Mouse (Mus musculus) hindbrain, embryonic 11.5 days (tissue): ENCODE measurements at regions not wholly inside any gene's neighbourhood (a gene's known extent, or its start where the extent isn't known, plus 50 kb on each side); places are given as distances from the start of the nearest gene placed in this dataset.

Source experiments
- ATAC-seq: fragments of 200-750 bp; cut with Nextera tagmentation; 2 replicates; pipeline ENCODE4 v1.8.0; 2017; ENCODE audit warnings: mild to moderate bottlenecking, moderate TSS enrichment, moderate library complexity; ENCODE audit not compliant: low FRiP score
- DNase-seq: peaks from one replicate; pipeline ENCODE4 v3.0.0-alpha.2; 2015; ENCODE audit warnings: low spot score
- H3K27ac ChIP-seq: fragments of 300-500 bp; sonication (generic); 2 replicates; pipeline ENCODE4 v1.5.1; 2014; ENCODE audit warnings: mild to moderate bottlenecking, low read depth, low read length
- H3K27me3 ChIP-seq: fragments of 300-500 bp; sonication (generic); 2 replicates; pipeline ENCODE4 v1.6.1; 2014; ENCODE audit warnings: mild to moderate bottlenecking, low read length, moderate library complexity, mixed read lengths; ENCODE audit not compliant: control insufficient read depth, insufficient read depth
- H3K36me3 ChIP-seq: fragments of 300-500 bp; sonication (generic); 2 replicates; pipeline ENCODE4 v1.6.1; 2014; ENCODE audit warnings: mild to moderate bottlenecking, low read length, moderate library complexity, mixed read lengths; ENCODE audit not compliant: control insufficient read depth, insufficient read depth
- H3K4me1 ChIP-seq: fragments of 300-500 bp; sonication (generic); replicated peaks from 2 replicates; pipeline ENCODE4 v1.6.1; 2014; ENCODE audit warnings: low read length, mixed read lengths; ENCODE audit not compliant: control insufficient read depth, insufficient read depth
- H3K4me2 ChIP-seq: fragments of 300-500 bp; sonication (generic); replicated peaks from 2 replicates; pipeline ENCODE4 v1.6.1; 2014; ENCODE audit warnings: mild to moderate bottlenecking, low read depth, low read length
- H3K4me3 ChIP-seq: fragments of 300-500 bp; sonication (generic); 2 replicates; pipeline ENCODE4 v1.5.1; 2014; ENCODE audit warnings: low read depth, low read length
- H3K9ac ChIP-seq: fragments of 300-500 bp; sonication (generic); 2 replicates; pipeline ENCODE4 v1.6.1; 2014; ENCODE audit warnings: low read depth, low read length
- H3K9me3 ChIP-seq: fragments of 300-500 bp; sonication (generic); 2 replicates; pipeline ENCODE4 v1.6.1; 2016; ENCODE audit warnings: low read length; ENCODE audit not compliant: control insufficient read depth
- WGBS: fragments of 180-500 bp; shearing (Covaris S2); extraction: QIAGEN DNeasy Blood & Tissue Kit; methylation state at CpG from one replicate; pipeline ENCODE4 v1.1.7; 2014; 5-methylcytosine and 5-hydroxymethylcytosine counted together

- DNase-seq (no peak), ATAC-seq (no peak)
- H3K9ac ChIP-seq = no peak overlapping the region
- H3K4me2 ChIP-seq = no peak overlapping the region
- no peaks in the 10 kb centered on the region for H3K27me3 ChIP-seq
- H3K27ac ChIP-seq = no peak overlapping the region
- H3K36me3 ChIP-seq = no peaks in the 10 kb centered on the region
- 89% methylated on average over 2 of the region's 2 CpGs for WGBS
- no peaks in the 10 kb centered on the region for H3K4me1 ChIP-seq
- H3K9me3 ChIP-seq = no peaks in the 10 kb centered on the region
- no peak overlapping the region for H3K4me3 ChIP-seq
Observed at GRCm38 (mm10) chr12:109662179-109662578, 62.0 kb upstream of the Rtl1 start.

- no peak overlapping the region for H3K4me3 ChIP-seq
- no peak overlapping the region for H3K27ac ChIP-seq
- H3K4me2 ChIP-seq = no peak overlapping the region
- DNase-seq (no peak), ATAC-seq (no peak)
- H3K4me1 ChIP-seq = no peaks in the 10 kb centered on the region
- H3K36me3 ChIP-seq = no peaks in the 10 kb centered on the region
- no peak overlapping the region for H3K9ac ChIP-seq
- H3K9me3 ChIP-seq = no peaks in the 10 kb centered on the region
- no peaks in the 10 kb centered on the region for H3K27me3 ChIP-seq
- WGBS = 85% methylated on average over 4 of the region's 4 CpGs
Observed at GRCm38 (mm10) chr12:109674766-109675165, 74.6 kb upstream of the Rtl1 start.

GRCm38 (mm10) chr12:109694046-109694445 is 93.9 kb upstream of the Rtl1 start:
- Histone ChIP-seq H3K27me3 (no peaks in the 10 kb centered on the region), H3K36me3 (no peaks in the 10 kb centered on the region), H3K4me3 (no peak overlapping the region), H3K9me3 (no peaks in the 10 kb centered on the region), H3K4me2 (no peak overlapping the region), H3K9ac (no peak overlapping the region), H3K27ac (no peak overlapping the region), H3K4me1 (no peaks in the 10 kb centered on the region)
- ATAC-seq = no peak
- WGBS = 92% methylated on average over 4 of the region's 4 CpGs
- no peak for DNase-seq

- 86% methylated on average over 5 of the region's 5 CpGs for WGBS
- Histone ChIP-seq H3K4me3 (no peak overlapping the region), H3K27me3 (no peaks in the 10 kb centered on the region), H3K4me1 (no peaks in the 10 kb centered on the region), H3K9me3 (no peaks in the 10 kb centered on the region), H3K4me2 (no peak overlapping the region), H3K36me3 (no peaks in the 10 kb centered on the region), H3K9ac (no peak overlapping the region), H3K27ac (no peak overlapping the region)
- ATAC-seq (no peak), DNase-seq (no peak)
Observed at GRCm38 (mm10) chr12:109694801-109695430, 94.8 kb upstream of the Rtl1 start.

- H3K9ac ChIP-seq = no peak overlapping the region
- H3K4me2 ChIP-seq = no peak overlapping the region
- no peak overlapping the region for H3K27ac ChIP-seq
- peaks cover 4% of the 10 kb centered on the region; the same call in 1 of the 2 replicates for H3K36me3 ChIP-seq
- H3K27me3 ChIP-seq = no peaks in the 10 kb centered on the region
- 81% methylated on average over 6 of the region's 6 CpGs for WGBS
- H3K4me3 ChIP-seq = no peak overlapping the region
- H3K4me1 ChIP-seq = no peaks in the 10 kb centered on the region
- no peaks in the 10 kb centered on the region for H3K9me3 ChIP-seq
- ATAC-seq (no peak), DNase-seq (no peak)
Observed at GRCm38 (mm10) chr12:109706820-109707219, 106.7 kb upstream of the Rtl1 start.

- H3K9me3 ChIP-seq = no peaks in the 10 kb centered on the region
- peaks cover 6% of the 10 kb centered on the region; the same call in 1 of the 2 replicates for H3K36me3 ChIP-seq
- H3K4me1 ChIP-seq = no peaks in the 10 kb centered on the region
- H3K4me2 ChIP-seq = no peak overlapping the region
- 95% methylated on average over 5 of the region's 5 CpGs for WGBS
- no peak overlapping the region for H3K4me3 ChIP-seq
- ATAC-seq = no peak
- no peaks in the 10 kb centered on the region for H3K27me3 ChIP-seq
- no peak overlapping the region for H3K9ac ChIP-seq
- no peak overlapping the region for H3K27ac ChIP-seq
- no peak for DNase-seq
Observed at GRCm38 (mm10) chr12:109709661-109710060, 109.5 kb upstream of the Rtl1 start.

GRCm38 (mm10) chr12:109711392-109711791 is 111.3 kb upstream of the Rtl1 start:
- Histone ChIP-seq H3K27me3 (no peaks in the 10 kb centered on the region), H3K27ac (no peak overlapping the region), H3K4me1 (no peaks in the 10 kb centered on the region), H3K4me3 (no peak overlapping the region), H3K4me2 (no peak overlapping the region), H3K9ac (no peak overlapping the region), H3K36me3 (peaks cover 6% of the 10 kb centered on the region; the same call in 1 of the 2 replicates), H3K9me3 (no peaks in the 10 kb centered on the region)
- no peak for ATAC-seq
- WGBS = 95% methylated on average over 5 of the region's 5 CpGs
- DNase-seq = no peak

- H3K4me2 ChIP-seq = no peak overlapping the region
- ATAC-seq (no peak), DNase-seq (no peak)
- WGBS = 93% methylated on average over 7 of the region's 7 CpGs
- no peaks in the 10 kb centered on the region for H3K9me3 ChIP-seq
- H3K4me3 ChIP-seq = no peak overlapping the region
- no peak overlapping the region for H3K27ac ChIP-seq
- no peak overlapping the region for H3K9ac ChIP-seq
- H3K27me3 ChIP-seq = no peaks in the 10 kb centered on the region
- H3K36me3 ChIP-seq = peaks cover 7% of the 10 kb centered on the region
- H3K4me1 ChIP-seq = no peaks in the 10 kb centered on the region
Observed at GRCm38 (mm10) chr12:109711946-109712345, 111.8 kb upstream of the Rtl1 start.

- no peaks in the 10 kb centered on the region for H3K4me1 ChIP-seq
- WGBS = 96% methylated on average over 16 of the region's 16 CpGs
- DNase-seq = no peak
- H3K27ac ChIP-seq = no peak overlapping the region
- H3K4me3 ChIP-seq = no peak overlapping the region
- no peak for ATAC-seq
- no peaks in the 10 kb centered on the region for H3K9me3 ChIP-seq
- no peak overlapping the region for H3K4me2 ChIP-seq
- no peak overlapping the region for H3K9ac ChIP-seq
- no peaks in the 10 kb centered on the region for H3K27me3 ChIP-seq
- H3K36me3 ChIP-seq = peaks cover 9% of the 10 kb centered on the region
Observed at GRCm38 (mm10) chr12:109712386-109712785, 112.3 kb upstream of the Rtl1 start.
